Mouse (Mus musculus) heart, postnatal 0 days (tissue): ENCODE results near the gene Cdc14a.

Source experiments
- CTCF ChIP-seq: IDR thresholded peaks from 2 replicates; pipeline ENCODE4 v1.5.1; 2016; ENCODE audit warnings: antibody characterized with exemption, control low read depth, low read depth
- EP300 ChIP-seq: IDR thresholded peaks from 2 replicates; pipeline ENCODE4 v1.6.1; 2016; ENCODE audit warnings: antibody characterized with exemption, low read depth

DNA sequence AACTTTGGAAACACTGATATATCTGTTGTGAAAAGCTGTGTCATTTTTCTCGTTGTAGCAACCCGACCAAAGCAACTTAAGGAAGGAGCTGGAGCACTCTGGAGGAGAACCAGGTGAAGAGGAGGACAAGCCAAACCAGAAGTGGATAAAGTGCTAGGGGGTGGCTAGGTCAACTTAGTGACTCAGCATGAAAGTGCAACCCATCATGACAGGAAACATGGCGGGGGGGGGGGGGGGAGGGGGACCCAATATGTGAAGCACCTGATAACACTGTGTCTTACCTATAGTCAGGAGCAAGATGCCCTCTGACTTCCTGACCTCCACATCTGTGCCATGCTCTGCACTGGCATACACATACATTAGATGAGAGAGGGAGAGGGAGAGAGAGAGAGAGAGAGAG, 10.9 kb upstream of the Cdc14a start:
- TF ChIP-seq EP300, result no peak
- TF ChIP-seq CTCF, result no peak
